Mouse (Mus musculus) midbrain, embryonic 16.5 days (tissue): ENCODE data around the gene Oser1. TPM values are rescaled to one million over a fixed set of nuclear protein-coding genes. Genes with fewer than 3 reads are reported as not detected.

ENCODE experiments used
- ATAC-seq: fragments of 200-750 bp; cut with Nextera tagmentation; 2 replicates; pipeline ENCODE4 v1.8.0; 2017; ENCODE audit warnings: moderate TSS enrichment
- H3K27ac ChIP-seq: fragments of 300-500 bp; sonication (generic); 2 replicates; pipeline ENCODE4 v1.5.1; 2014; ENCODE audit warnings: mild to moderate bottlenecking, low read length, mixed read lengths
- H3K27me3 ChIP-seq: fragments of 300-500 bp; sonication (generic); 2 replicates; pipeline ENCODE4 v1.6.1; 2014; ENCODE audit warnings: low read depth, low read length, mixed read lengths; ENCODE audit not compliant: control insufficient read depth, insufficient read depth
- H3K36me3 ChIP-seq: fragments of 300-500 bp; sonication (generic); 2 replicates; pipeline ENCODE4 v1.6.1; 2014; ENCODE audit warnings: mild to moderate bottlenecking, low read length, moderate library complexity, mixed read lengths; ENCODE audit not compliant: control insufficient read depth, insufficient read depth
- H3K4me1 ChIP-seq: fragments of 300-500 bp; sonication (generic); 2 replicates; pipeline ENCODE4 v1.6.1; 2014; ENCODE audit warnings: mild to moderate bottlenecking, low read length, mixed read lengths; ENCODE audit not compliant: control insufficient read depth, insufficient read depth
- H3K4me2 ChIP-seq: fragments of 300-500 bp; sonication (generic); 2 replicates; pipeline ENCODE4 v1.6.1; 2014; ENCODE audit warnings: mild to moderate bottlenecking, low read length, mixed read lengths
- H3K4me3 ChIP-seq: fragments of 300-500 bp; sonication (generic); 2 replicates; pipeline ENCODE4 v1.5.1; 2014; ENCODE audit warnings: low read depth, mild to moderate bottlenecking, low read length, moderate library complexity, mixed read lengths
- H3K9ac ChIP-seq: fragments of 300-500 bp; sonication (generic); 2 replicates; pipeline ENCODE4 v1.6.1; 2014; ENCODE audit warnings: low read depth, low read length, mixed read lengths
- H3K9me3 ChIP-seq: fragments of 300-500 bp; sonication (generic); replicated peaks from 2 replicates; pipeline ENCODE4 v1.6.1; 2014; ENCODE audit warnings: mild to moderate bottlenecking, low read length, mixed read lengths; ENCODE audit not compliant: control insufficient read depth, poor library complexity, severe bottlenecking
- WGBS: fragments of 180-500 bp; shearing (Covaris S2); extraction: QIAGEN DNeasy Blood & Tissue Kit; methylation state at CpG from one replicate; pipeline ENCODE4 v1.1.7; 2014; 5-methylcytosine and 5-hydroxymethylcytosine counted together
- polyA plus RNA-seq: library from polyadenylated mRNA; unstranded; fragments of >200 nt; fragmentation: Nextera tagmentation; extraction: Ambion mirVana; gene quantifications from 2 replicates; pipeline ENCODE4 v1.2.1, GENCODE M21; 2015

Oser1 gene
- polyA plus RNA-seq, 1 experiment from 2014 or later, result 75.8 TPM

GRCm38 (mm10) chr2:163437800-163438199 is 13.3 kb upstream of the Oser1 start:
- H3K27ac ChIP-seq, result peak overlapping the region; percentile 94
- no peaks in the 10 kb centered on the region for H3K27me3 ChIP-seq
- 28% methylated on average over 4 of the region's 4 CpGs for WGBS
- H3K4me3 ChIP-seq, result peak overlapping the region; percentile 79
- ATAC-seq, result 0 out of 2 replicates have a peak, but pooled peaks have one; percentile 27
- no peaks in the 10 kb centered on the region for H3K36me3 ChIP-seq
- H3K9ac ChIP-seq, result peak overlapping the region; percentile 92
- peak overlapping the region; percentile 91 for H3K4me2 ChIP-seq
- H3K4me1 ChIP-seq, result peaks cover 31% of the 10 kb centered on the region
- no peaks in the 10 kb centered on the region for H3K9me3 ChIP-seq

DNA sequence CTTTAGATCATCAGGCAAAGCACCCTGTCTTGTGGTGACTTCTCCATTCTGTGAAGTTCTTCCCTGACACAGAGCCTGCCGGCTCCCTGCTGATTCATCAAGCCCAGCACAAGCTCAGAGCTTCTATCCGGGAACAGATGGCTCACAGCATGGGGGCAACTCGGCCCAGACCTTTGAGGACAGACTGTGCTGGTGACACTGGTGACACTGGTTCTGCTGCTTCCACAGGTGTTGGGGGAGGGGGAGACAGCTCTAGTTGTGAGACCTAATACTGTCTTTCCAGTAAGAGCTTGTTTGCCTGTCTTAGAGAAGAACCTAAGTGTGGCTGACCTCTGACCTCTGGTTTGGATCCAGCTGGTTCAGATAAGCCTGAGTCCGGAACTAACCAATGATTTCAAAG is 9.5 kb upstream of the Oser1 start:
- Histone ChIP-seq H3K27ac (no peak overlapping the region), H3K4me3 (no peak overlapping the region), H3K36me3 (no peaks in the 10 kb centered on the region), H3K27me3 (no peaks in the 10 kb centered on the region), H3K4me1 (peaks cover 6% of the 10 kb centered on the region; the same call in 1 of the 2 replicates), H3K4me2 (no peak overlapping the region), H3K9me3 (no peaks in the 10 kb centered on the region), H3K9ac (no peak overlapping the region)
- 20% methylated on average over 4 of the region's 4 CpGs for WGBS
- ATAC-seq, result no peak

DNA sequence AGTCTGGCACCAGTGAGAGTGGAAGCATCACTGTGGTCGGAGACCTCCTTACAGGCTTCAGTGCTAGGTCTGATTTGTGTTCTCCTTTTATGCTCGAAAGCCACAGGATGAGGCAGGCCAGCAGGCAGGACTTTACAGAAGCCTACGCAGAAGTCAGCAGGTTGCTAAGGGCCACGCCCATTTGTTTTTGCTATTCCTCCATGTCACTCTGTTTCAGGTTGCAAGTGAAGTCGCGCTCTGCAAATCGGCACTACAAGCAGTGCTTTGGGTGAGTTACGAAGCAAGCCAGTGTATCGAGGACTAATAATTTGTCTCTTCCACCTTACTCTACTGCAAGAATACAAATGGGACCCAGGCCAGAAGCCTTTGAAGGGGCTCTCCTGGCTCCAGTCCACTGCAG is 6.8 kb upstream of the Oser1 start:
- H3K4me1 ChIP-seq, result no peaks in the 10 kb centered on the region
- ATAC-seq, result no peak
- no peak overlapping the region for H3K4me3 ChIP-seq
- no peak overlapping the region for H3K4me2 ChIP-seq
- H3K27me3 ChIP-seq, result no peaks in the 10 kb centered on the region
- H3K27ac ChIP-seq, result no peak overlapping the region
- H3K9me3 ChIP-seq, result no peaks in the 10 kb centered on the region
- no peak overlapping the region for H3K9ac ChIP-seq
- no peaks in the 10 kb centered on the region for H3K36me3 ChIP-seq
- 90% methylated on average over 9 of the region's 9 CpGs for WGBS

DNA sequence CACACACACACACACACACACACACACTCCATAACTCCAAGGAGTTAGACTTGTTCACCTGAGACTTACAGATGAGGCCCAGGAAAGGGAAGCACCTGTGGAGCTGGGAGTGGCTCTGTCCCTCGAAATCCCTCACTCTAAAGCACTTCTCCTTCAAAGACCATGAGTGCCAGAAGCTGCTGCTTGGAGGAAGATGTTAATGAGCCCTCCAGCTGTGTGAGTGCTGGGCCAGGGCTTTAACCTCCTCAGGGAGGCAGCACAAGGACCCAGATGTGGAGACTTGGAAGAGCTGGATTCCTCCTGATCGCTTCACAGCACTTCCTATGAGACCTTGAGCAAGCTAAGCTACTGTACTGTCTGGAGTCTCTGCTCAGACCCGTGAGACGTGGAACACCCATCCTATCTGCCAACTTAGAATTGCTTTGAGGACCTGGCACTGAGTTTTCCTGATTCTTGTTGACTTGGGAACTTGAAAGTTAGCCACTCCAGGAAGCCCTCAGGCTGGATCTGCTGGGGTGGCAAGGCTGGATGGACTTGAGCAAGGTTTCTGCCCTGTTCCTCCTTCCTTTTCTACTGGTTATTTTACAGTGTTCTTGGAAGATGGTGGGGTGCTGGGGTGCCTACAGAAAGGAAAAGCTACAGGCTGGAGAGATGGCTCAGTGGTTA is 4.0 kb upstream of the Oser1 start:
- 53% methylated on average over 4 of the region's 4 CpGs for WGBS
- Histone ChIP-seq H3K36me3 (no peaks in the 10 kb centered on the region), H3K9me3 (no peaks in the 10 kb centered on the region), H3K27ac (no peak overlapping the region), H3K9ac (no peak overlapping the region), H3K4me1 (no peaks in the 10 kb centered on the region; the same call in 1 of the 2 replicates), H3K4me2 (no peak overlapping the region), H3K4me3 (no peak overlapping the region), H3K27me3 (no peaks in the 10 kb centered on the region)
- ATAC-seq, result no peak

DNA sequence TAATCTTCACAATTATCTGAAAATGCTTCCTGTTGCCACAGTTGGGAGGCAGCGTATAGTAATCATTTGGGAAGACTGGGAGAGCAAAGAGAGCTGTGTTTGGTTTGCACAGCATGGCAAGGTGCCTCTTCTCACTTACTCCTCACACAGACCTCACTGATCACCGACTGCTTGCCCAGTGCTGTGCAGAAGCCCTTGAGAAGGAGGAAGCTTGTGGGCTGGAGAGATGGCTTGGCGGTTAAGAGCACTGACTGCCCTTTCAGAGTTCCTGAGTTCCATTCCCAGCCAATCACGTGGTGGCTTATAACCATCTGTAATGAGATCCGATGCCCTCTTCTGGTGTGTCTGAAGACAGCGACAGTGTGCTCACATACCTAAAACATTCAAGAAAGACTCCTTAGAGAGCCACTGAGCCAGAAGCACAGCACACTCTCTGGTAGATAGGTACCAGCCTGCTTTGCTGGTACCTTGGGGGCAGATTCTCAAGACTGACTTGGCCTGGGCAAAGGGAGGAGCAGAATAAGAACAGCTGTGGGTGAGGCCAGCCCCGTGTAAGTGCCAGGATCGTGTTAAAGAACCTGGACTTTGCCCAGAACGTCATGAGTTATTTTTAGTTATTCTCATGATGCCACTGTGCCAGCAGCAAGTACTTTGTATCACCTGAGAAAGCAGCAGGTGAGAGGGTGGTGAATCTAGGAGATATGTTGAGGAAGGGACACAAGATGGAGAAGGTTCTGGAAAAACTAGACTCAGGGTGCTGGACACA is 1.4 kb downstream of the Oser1 start:
- Histone ChIP-seq H3K4me2 (no peak overlapping the region), H3K4me3 (no peak overlapping the region), H3K36me3 (no peaks in the 10 kb centered on the region), H3K27ac (no peak overlapping the region), H3K9me3 (no peaks in the 10 kb centered on the region), H3K9ac (no peak overlapping the region), H3K27me3 (no peaks in the 10 kb centered on the region), H3K4me1 (peaks cover 21% of the 10 kb centered on the region)
- WGBS, result 82% methylated on average over 9 of the region's 9 CpGs
- ATAC-seq, result no peak

DNA sequence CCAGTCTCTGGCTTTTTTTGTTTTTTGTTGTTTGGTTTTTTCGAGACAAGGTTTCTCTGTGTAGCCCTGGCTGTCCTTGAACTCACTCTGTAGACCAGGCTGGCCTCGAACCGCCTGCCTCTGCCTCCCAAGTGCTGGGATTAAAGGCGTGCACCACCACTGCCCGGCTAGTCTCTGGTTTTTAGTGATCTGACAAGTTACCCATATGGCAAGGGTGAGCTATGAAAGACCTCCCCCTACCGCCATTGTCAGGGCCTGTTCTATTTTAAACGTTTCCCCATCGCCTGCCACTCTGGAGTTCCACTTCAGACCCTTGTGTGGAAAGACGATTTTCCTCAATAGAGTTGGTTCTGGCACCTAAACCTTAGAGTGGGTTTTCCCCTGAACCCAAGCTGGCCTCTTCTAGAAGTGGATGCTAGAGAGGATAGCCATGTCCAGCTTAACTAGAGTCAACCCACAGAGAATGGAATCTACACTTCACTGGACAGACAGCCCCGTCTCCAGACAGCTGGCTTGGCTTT is 4.1 kb downstream of the Oser1 start:
- H3K4me2 ChIP-seq, result peak overlapping the region; percentile 82
- peak overlapping the region; percentile 86; the same call in 1 of the 2 replicates for H3K27ac ChIP-seq
- peaks cover 25% of the 10 kb centered on the region for H3K4me1 ChIP-seq
- H3K9me3 ChIP-seq, result no peaks in the 10 kb centered on the region
- no peaks in the 10 kb centered on the region for H3K36me3 ChIP-seq
- no peak for ATAC-seq
- no peaks in the 10 kb centered on the region for H3K27me3 ChIP-seq
- WGBS, result 34% methylated on average over 10 of the region's 10 CpGs
- H3K4me3 ChIP-seq, result peak overlapping the region; percentile 90
- H3K9ac ChIP-seq, result peak overlapping the region; percentile 83

- H3K27me3 ChIP-seq, result no peaks in the 10 kb centered on the region
- H3K36me3 ChIP-seq, result no peaks in the 10 kb centered on the region; the same call in 1 of the 2 replicates
- H3K9ac ChIP-seq, result peak overlapping the region; percentile 83
- H3K4me2 ChIP-seq, result peak overlapping the region; percentile 82
- H3K27ac ChIP-seq, result peak overlapping the region; percentile 86
- ATAC-seq, result peak; percentile 99
- under 1% methylated on average over 58 of the region's 71 CpGs for WGBS
- H3K4me1 ChIP-seq, result peaks cover 25% of the 10 kb centered on the region
- H3K9me3 ChIP-seq, result no peaks in the 10 kb centered on the region
- H3K4me3 ChIP-seq, result peak overlapping the region; percentile 90
Measured at GRCm38 (mm10) chr2:163419346-163420045, 5.0 kb downstream of the Oser1 start.

- ATAC-seq, result peak; percentile 15
- no peaks in the 10 kb centered on the region for H3K9me3 ChIP-seq
- WGBS, result under 1% methylated on average over 47 of the region's 50 CpGs
Measured at GRCm38 (mm10) chr2:163418841-163419345, 5.6 kb downstream of the Oser1 start.

More at GRCm38 (mm10) chr2:163418841-163419345, 5.6 kb downstream of the Oser1 start:
- H3K27me3 ChIP-seq, result no peaks in the 10 kb centered on the region
- peak overlapping the region; percentile 90 for H3K4me3 ChIP-seq
- H3K9ac ChIP-seq, result peak overlapping the region; percentile 83
- peak overlapping the region; percentile 83 for H3K4me2 ChIP-seq
- H3K27ac ChIP-seq, result peak overlapping the region; percentile 72
- H3K4me1 ChIP-seq, result peaks cover 25% of the 10 kb centered on the region
- H3K36me3 ChIP-seq, result peaks cover 2% of the 10 kb centered on the region
